Mouse (Mus musculus) adrenal gland, postnatal 36 days (tissue): Measurements from ENCODE around the gene Olfr938. TPM values are rescaled to one million over a fixed set of nuclear protein-coding genes. Genes with fewer than 3 reads are reported as not detected.

Source experiments
- DNase-seq, 2 experiments: peaks; one replicate each; pipeline ENCODE4 v3.0.0; 2021; ENCODE audit warnings: mixed read lengths in 1 of 2
- long read RNA-seq, 2 experiments: library from polyadenylated mRNA; stranded (forward); transcript quantifications; one replicate each; pipeline ENCODE4 v2.0.0; 2021; ENCODE audit warnings: borderline sequencing depth in 2 of 2
- microRNA-seq: library from miRNA; unstranded; fragments of <30 nt; microRNA quantifications from one replicate; pipeline ENCODE4 v1.2.0, GENCODE M21; 2021
- total RNA-seq, 2 experiments: library from RNA; stranded (reverse); gene quantifications; 2 replicates each; pipeline ENCODE4 v1.2.3; 2021

Olfr938 gene
- total RNA-seq = not detected
- long read RNA-seq, experiment 1 = 0 reads
- long read RNA-seq, experiment 2 = 0 reads

DNA sequence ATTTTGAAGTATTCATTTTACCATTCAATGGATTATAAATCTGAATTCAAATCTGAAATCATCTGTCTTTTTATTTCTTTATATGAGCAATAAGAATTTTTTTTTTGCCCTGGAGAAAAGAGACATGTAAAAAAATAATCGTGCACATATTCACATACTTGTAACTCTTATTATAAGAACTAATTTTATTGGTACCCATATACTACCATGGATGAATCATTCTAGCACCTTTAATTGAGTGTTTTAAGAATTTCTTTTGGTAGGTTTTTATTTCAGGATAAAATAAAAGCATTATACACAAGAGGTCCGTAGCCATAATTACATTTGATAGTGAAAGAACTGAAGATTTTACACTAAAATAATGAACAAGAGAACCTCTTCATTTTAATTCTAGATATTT lies at the start of gene Olfr938:
TSS of gene Olfr938 (minus strand) at position 101 of the 400 bp plus-strand sequence.
- no peak for DNase-seq

GRCm38 (mm10) chr9:39127831-39128230 lies 49.1 kb upstream of the Olfr938 start, which contains the start of gene Olfr27:
Gene Olfr27 (plus strand): TSS chr9:39128131.
- DNase-seq = no peak

DNA sequence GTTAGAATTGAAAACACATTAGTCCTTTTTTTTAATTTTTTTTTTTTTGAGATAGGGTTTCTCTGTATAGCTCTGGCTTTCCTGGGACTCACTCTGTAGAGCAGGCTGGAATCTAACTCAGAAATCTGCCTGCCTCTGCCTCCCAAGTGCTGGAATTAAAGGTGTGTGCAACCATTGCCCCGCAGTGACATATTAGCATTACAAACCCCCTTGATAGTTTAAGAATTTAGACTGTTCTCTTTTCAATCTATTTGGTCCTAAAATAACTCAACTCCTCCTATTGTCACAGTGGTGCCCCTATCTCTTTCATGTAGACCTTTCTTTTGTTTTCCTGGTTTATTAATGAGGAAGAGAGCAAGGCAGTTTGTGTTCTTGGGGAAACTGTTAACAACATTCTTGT lies 48.6 kb upstream of the Olfr938 start:
- DNase-seq = no peak

GRCm38 (mm10) chr9:39064851-39065250 lies 13.8 kb downstream of the Olfr938 start, which contains the start of gene Olfr937:
Gene Olfr937 (minus strand): TSS chr9:39064951.
- no peak for DNase-seq

Small RNA genes within 50 kb of the gene (microRNA-seq; reads per million reads assigned to microRNA genes)
- gene Gm25032 (not detected), gene Gm25529 (not detected)

Other genes with a start within 250 kb of the Olfr938 start
- gene Olfr924, start 234.4 kb downstream of the Olfr938 start, total RNA-seq = not detected
- gene Olfr26, start 223.8 kb downstream of the Olfr938 start, total RNA-seq = not detected
- gene Olfr926, start 201.8 kb downstream of the Olfr938 start, total RNA-seq = not detected
- not detected for gene Olfr930, start 149.1 kb downstream of the Olfr938 start, total RNA-seq
- under 1 TPM in 1 of 2 experiments, not detected in 1; 0.10 TPM for gene Olfr933, start 106.6 kb downstream of the Olfr938 start, total RNA-seq
- not detected for gene Olfr934, start 90.6 kb downstream of the Olfr938 start, total RNA-seq
- not detected for gene Olfr935, start 79.2 kb downstream of the Olfr938 start, total RNA-seq
- gene Olfr146, start 55.5 kb downstream of the Olfr938 start, total RNA-seq = not detected
- gene Olfr937, start 13.9 kb downstream of the Olfr938 start, total RNA-seq = not detected
- gene Olfr27, start 49.2 kb upstream of the Olfr938 start, total RNA-seq = not detected
- gene Olfr943, start 87.4 kb upstream of the Olfr938 start, total RNA-seq = not detected
- not detected for gene Olfr944, start 123.0 kb upstream of the Olfr938 start, total RNA-seq
- gene Olfr1537, start 171.1 kb upstream of the Olfr938 start, total RNA-seq = not detected
- not detected for gene Olfr945, start 197.9 kb upstream of the Olfr938 start, total RNA-seq
- not detected for gene Olfr948, start 247.2 kb upstream of the Olfr938 start, total RNA-seq